Mouse (Mus musculus) C2C12 (cell line): ENCODE data around the gene Gm49711. TPM values are rescaled to one million over a fixed set of nuclear protein-coding genes. Genes with fewer than 3 reads are reported as not detected.

Experiments used
- H3K27me3 ChIP-seq: one replicate; pipeline ENCODE4 v1.6.1; 2011; ENCODE audit not compliant: control insufficient read depth, insufficient read depth, insufficient read length
- H3K36me3 ChIP-seq: one replicate; pipeline ENCODE4 v1.6.1; 2011; ENCODE audit not compliant: control insufficient read depth, insufficient read depth
- H3K4me3 ChIP-seq: one replicate; pipeline ENCODE4 v1.5.1; 2011; ENCODE audit warnings: mild to moderate bottlenecking, control low read depth; ENCODE audit not compliant: poor library complexity, insufficient read depth, severe bottlenecking
- H3K79me2 ChIP-seq: one replicate; pipeline ENCODE4 v1.6.1; 2011; ENCODE audit not compliant: control insufficient read depth, insufficient read depth
- H3K79me3 ChIP-seq: one replicate; pipeline ENCODE4 v1.6.1; 2011; ENCODE audit warnings: low read depth, control low read depth
- H3ac ChIP-seq: one replicate; pipeline ENCODE3; 2011; ENCODE audit warnings: low read depth; ENCODE audit not compliant: control insufficient read depth, insufficient read length
- CEBPB ChIP-seq: IDR thresholded peaks from one replicate; pipeline ENCODE4 v1.6.1; 2011; ENCODE audit warnings: low read depth, mild to moderate bottlenecking, control low read depth, moderate library complexity
- CTCF ChIP-seq: IDR thresholded peaks from one replicate; pipeline ENCODE4 v1.5.1; 2011; ENCODE audit not compliant: control insufficient read depth, insufficient read depth, insufficient read length
- FOSL1 ChIP-seq: IDR thresholded peaks from one replicate; pipeline ENCODE4 v1.8.0; 2011; ENCODE audit warnings: mild to moderate bottlenecking, low read length; ENCODE audit not compliant: poor library complexity, insufficient read depth, severe bottlenecking
- MAX ChIP-seq: IDR thresholded peaks from one replicate; pipeline ENCODE4 v1.6.1; 2011; ENCODE audit warnings: mild to moderate bottlenecking, control low read depth
- MYOD1 ChIP-seq: IDR thresholded peaks from one replicate; pipeline ENCODE4 v1.6.1; 2011; ENCODE audit warnings: low read depth; ENCODE audit not compliant: control insufficient read depth, insufficient read length
- MYOG ChIP-seq: IDR thresholded peaks from one replicate; pipeline ENCODE4 v1.6.1; 2011; ENCODE audit not compliant: control insufficient read depth, insufficient read length; ENCODE audit errors: extremely low read depth
- USF1 ChIP-seq: IDR thresholded peaks from one replicate; pipeline ENCODE4 v1.6.1; 2011; ENCODE audit warnings: low read depth, mild to moderate bottlenecking, control low read depth, moderate library complexity
- polyA plus RNA-seq: library from polyadenylated mRNA; unstranded; fragments of >200 nt; fragmentation: generic; extraction: Trizol; gene quantifications from one replicate; pipeline ENCODE4 v1.2.1, GENCODE M21; 2012; ENCODE audit warnings: missing spikeins

The Gm49711 gene
- polyA plus RNA-seq, 1 experiment: 0.09 TPM

GRCm38 (mm10) chr16:92105631-92106030, 47.5 kb downstream of the Gm49711 start:
- Histone ChIP-seq H3K79me2 (peaks cover 100% of the 10 kb centered on the region), H3K27me3 (no peaks in the 10 kb centered on the region), H3ac (no peak overlapping the region), H3K4me3 (no peak overlapping the region), H3K36me3 (peaks cover 46% of the 10 kb centered on the region), H3K79me3 (peaks cover 78% of the 10 kb centered on the region)
- TF ChIP-seq USF1 (no peak), FOSL1 (no peak), CEBPB (no peak), MYOD1 (no peak), MAX (no peak), MYOG (no peak), CTCF (no peak)

GRCm38 (mm10) chr16:92107346-92107745, 49.2 kb downstream of the Gm49711 start:
- H3K36me3 ChIP-seq: peaks cover 46% of the 10 kb centered on the region
- peaks cover 69% of the 10 kb centered on the region for H3K79me3 ChIP-seq
- H3K79me2 ChIP-seq: peaks cover 100% of the 10 kb centered on the region
- TF ChIP-seq CTCF (no peak), CEBPB (no peak), FOSL1 (no peak), MYOD1 (no peak), MYOG (no peak), USF1 (no peak), MAX (no peak)
- H3K27me3 ChIP-seq: no peaks in the 10 kb centered on the region
- no peak overlapping the region for H3ac ChIP-seq
- no peak overlapping the region for H3K4me3 ChIP-seq

- Histone ChIP-seq H3K4me3 (no peak overlapping the region), H3K36me3 (peaks cover 42% of the 10 kb centered on the region), H3K27me3 (no peaks in the 10 kb centered on the region), H3ac (no peak overlapping the region), H3K79me3 (peaks cover 9% of the 10 kb centered on the region), H3K79me2 (peaks cover 27% of the 10 kb centered on the region)
- TF ChIP-seq CTCF (no peak), MYOG (no peak), MAX (no peak), FOSL1 (no peak), USF1 (no peak), MYOD1 (no peak), CEBPB (no peak)
Observed at GRCm38 (mm10) chr16:92114706-92115241, 56.7 kb downstream of the Gm49711 start.

GRCm38 (mm10) chr16:92115611-92116421, 57.7 kb downstream of the Gm49711 start:
- TF ChIP-seq MYOG: no peak
- no peak for TF ChIP-seq MAX
- no peak for TF ChIP-seq CTCF
- TF ChIP-seq MYOD1: no peak
- TF ChIP-seq FOSL1: no peak
- no peak for TF ChIP-seq USF1
- no peak for TF ChIP-seq CEBPB
- H3K79me2 ChIP-seq: peaks cover 17% of the 10 kb centered on the region
- H3K4me3 ChIP-seq: no peak overlapping the region
- no peak overlapping the region for H3ac ChIP-seq
- H3K36me3 ChIP-seq: peaks cover 36% of the 10 kb centered on the region
- peaks cover 2% of the 10 kb centered on the region for H3K79me3 ChIP-seq
- H3K27me3 ChIP-seq: no peaks in the 10 kb centered on the region

- TF ChIP-seq MYOD1 (no peak), CEBPB (no peak), MAX (no peak), FOSL1 (no peak), MYOG (no peak), USF1 (no peak), CTCF (no peak)
- Histone ChIP-seq H3K79me3 (no peaks in the 10 kb centered on the region), H3ac (peak overlapping the region; percentile 26), H3K36me3 (peaks cover 19% of the 10 kb centered on the region), H3K27me3 (no peaks in the 10 kb centered on the region), H3K4me3 (no peak overlapping the region), H3K79me2 (no peaks in the 10 kb centered on the region)
Observed at GRCm38 (mm10) chr16:92117337-92118209, 59.5 kb downstream of the Gm49711 start.
